Mouse (Mus musculus) intestine, embryonic 16.5 days (tissue): ENCODE measurements at regions not wholly inside any gene's neighbourhood (a gene's known extent, or its start where the extent isn't known, plus 50 kb on each side); places are given as distances from the start of the nearest gene placed in this dataset.
A peak's percentile ranks its signal among the peaks of the same experiment; 100 is the strongest.

Source experiments
- ATAC-seq: fragments of 200-750 bp; cut with Nextera tagmentation; 2 replicates; pipeline ENCODE4 v1.8.0; 2017; ENCODE audit warnings: moderate TSS enrichment, moderate library complexity
- H3K27ac ChIP-seq: fragments of 300-500 bp; sonication (generic); 2 replicates; pipeline ENCODE4 v1.5.1; 2014; ENCODE audit warnings: mild to moderate bottlenecking, low read length
- H3K27me3 ChIP-seq: fragments of 300-500 bp; sonication (generic); replicated peaks from 2 replicates; pipeline ENCODE4 v1.6.1; 2014; ENCODE audit warnings: low read length, control low read depth, mixed read lengths; ENCODE audit not compliant: control insufficient read depth, insufficient read depth
- H3K36me3 ChIP-seq: fragments of 300-500 bp; sonication (generic); 2 replicates; pipeline ENCODE4 v1.6.1; 2014; ENCODE audit warnings: low read length, control low read depth; ENCODE audit not compliant: control insufficient read depth, insufficient read depth
- H3K4me1 ChIP-seq: fragments of 300-500 bp; sonication (generic); 2 replicates; pipeline ENCODE4 v1.6.1; 2014; ENCODE audit warnings: low read length, control low read depth, mixed read lengths; ENCODE audit not compliant: control insufficient read depth, insufficient read depth
- H3K4me2 ChIP-seq: fragments of 300-500 bp; sonication (generic); 2 replicates; pipeline ENCODE4 v1.6.1; 2014; ENCODE audit warnings: low read depth, low read length, control low read depth
- H3K4me3 ChIP-seq: fragments of 300-500 bp; sonication (generic); 2 replicates; pipeline ENCODE4 v1.5.1; 2014; ENCODE audit warnings: mild to moderate bottlenecking, low read length
- H3K9ac ChIP-seq: fragments of 300-500 bp; sonication (generic); 2 replicates; pipeline ENCODE4 v1.6.1; 2014; ENCODE audit warnings: low read depth, low read length
- H3K9me3 ChIP-seq: fragments of 300-500 bp; sonication (generic); 2 replicates; pipeline ENCODE4 v1.6.1; 2016; ENCODE audit warnings: low read length, control low read depth; ENCODE audit not compliant: control insufficient read depth
- WGBS: fragments of 180-500 bp; shearing (Covaris S2); extraction: QIAGEN DNeasy Blood & Tissue Kit; methylation state at CpG from one replicate; pipeline ENCODE4 v1.1.7; 2014; 5-methylcytosine and 5-hydroxymethylcytosine counted together

DNA sequence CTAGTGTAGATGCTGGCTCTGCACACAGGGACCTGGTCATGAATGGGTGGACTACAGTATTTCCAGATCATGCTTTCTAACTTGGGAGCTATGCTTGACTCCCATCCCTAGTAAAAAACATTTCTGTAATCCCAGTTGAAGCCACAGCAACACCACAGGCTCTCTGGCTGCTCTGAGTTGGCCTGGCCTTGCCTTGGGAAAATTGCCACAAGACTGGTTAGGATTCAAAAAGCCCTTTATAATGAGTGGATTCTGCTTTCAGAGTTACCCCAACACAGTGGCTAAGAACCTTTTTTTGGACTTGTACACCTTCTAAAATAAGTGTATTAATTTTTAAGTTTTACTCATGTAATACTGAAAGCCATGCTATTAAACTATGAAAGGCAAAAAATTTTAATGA is 188.1 kb upstream of the Mocs1 start:
- Histone ChIP-seq H3K4me2 (no peak overlapping the region), H3K9me3 (0 out of 2 replicates have a peak, but pooled peaks cover 2% of the 10 kb centered on the region), H3K4me3 (no peak overlapping the region), H3K27me3 (no peaks in the 10 kb centered on the region), H3K36me3 (no peaks in the 10 kb centered on the region), H3K9ac (no peak overlapping the region), H3K27ac (no peak overlapping the region), H3K4me1 (no peaks in the 10 kb centered on the region)
- ATAC-seq = no peak

- H3K9ac ChIP-seq = no peak overlapping the region
- H3K36me3 ChIP-seq = no peaks in the 10 kb centered on the region
- H3K4me2 ChIP-seq = no peak overlapping the region
- peak; percentile 46; the same call in 1 of the 2 replicates for ATAC-seq
- no peaks in the 10 kb centered on the region for H3K27me3 ChIP-seq
- no peak overlapping the region for H3K27ac ChIP-seq
- 0 out of 2 replicates have a peak, but pooled peaks cover 2% of the 10 kb centered on the region for H3K9me3 ChIP-seq
- H3K4me1 ChIP-seq = no peaks in the 10 kb centered on the region
- H3K4me3 ChIP-seq = no peak overlapping the region
- WGBS = 41% methylated on average over 2 of the region's 2 CpGs
These were observed 184.7 kb upstream of the Mocs1 start for GRCm38 (mm10) chr17:49243419-49243818.

GRCm38 (mm10) chr17:49245013-49245412 is 183.1 kb upstream of the Mocs1 start:
- no peak overlapping the region for H3K4me3 ChIP-seq
- 0 out of 2 replicates have a peak, but pooled peaks cover 2% of the 10 kb centered on the region for H3K9me3 ChIP-seq
- H3K36me3 ChIP-seq = no peaks in the 10 kb centered on the region
- no peak overlapping the region for H3K9ac ChIP-seq
- no peaks in the 10 kb centered on the region for H3K4me1 ChIP-seq
- WGBS = 61% methylated on average over 2 of the region's 2 CpGs
- no peak for ATAC-seq
- no peak overlapping the region for H3K4me2 ChIP-seq
- no peaks in the 10 kb centered on the region for H3K27me3 ChIP-seq
- no peak overlapping the region for H3K27ac ChIP-seq

DNA sequence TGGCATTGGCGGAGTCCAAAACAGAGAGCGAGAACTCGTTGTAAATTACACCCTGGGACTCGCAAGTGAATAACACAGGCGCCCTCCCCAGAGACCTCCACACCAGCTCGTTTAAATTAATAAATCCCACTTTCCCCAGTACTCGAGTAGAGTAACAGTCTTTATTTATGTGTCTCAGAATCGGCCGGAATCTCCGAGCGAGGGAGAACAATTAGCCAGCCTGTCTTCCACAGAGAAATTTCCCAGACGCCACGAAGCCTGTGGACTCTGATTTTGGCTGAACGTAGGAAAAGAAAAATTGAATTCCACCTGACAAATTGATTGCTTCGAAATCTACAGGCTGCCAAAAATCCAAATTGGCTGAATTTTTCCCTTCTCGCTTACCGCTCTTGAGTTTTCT is 180.9 kb upstream of the Mocs1 start:
- no peak overlapping the region for H3K4me3 ChIP-seq
- H3K27ac ChIP-seq = no peak overlapping the region
- H3K4me1 ChIP-seq = no peaks in the 10 kb centered on the region
- no peaks in the 10 kb centered on the region for H3K27me3 ChIP-seq
- H3K4me2 ChIP-seq = no peak overlapping the region
- no peaks in the 10 kb centered on the region for H3K36me3 ChIP-seq
- 39% methylated on average over 17 of the region's 17 CpGs for WGBS
- H3K9me3 ChIP-seq = 0 out of 2 replicates have a peak, but pooled peaks cover 2% of the 10 kb centered on the region
- no peak overlapping the region for H3K9ac ChIP-seq
- no peak for ATAC-seq

- 65% methylated on average over 8 of the region's 8 CpGs for WGBS
- Histone ChIP-seq H3K36me3 (no peaks in the 10 kb centered on the region), H3K9ac (no peak overlapping the region), H3K4me2 (no peak overlapping the region), H3K4me3 (no peak overlapping the region), H3K27me3 (no peaks in the 10 kb centered on the region), H3K9me3 (no peaks in the 10 kb centered on the region), H3K4me1 (no peaks in the 10 kb centered on the region), H3K27ac (no peak overlapping the region)
- no peak for ATAC-seq
These were observed 177.2 kb upstream of the Mocs1 start for GRCm38 (mm10) chr17:49250726-49251537.

- no peaks in the 10 kb centered on the region for H3K9me3 ChIP-seq
- H3K27me3 ChIP-seq = no peaks in the 10 kb centered on the region
- no peak overlapping the region for H3K4me2 ChIP-seq
- H3K9ac ChIP-seq = no peak overlapping the region
- ATAC-seq = no peak
- H3K4me3 ChIP-seq = no peak overlapping the region
- H3K36me3 ChIP-seq = no peaks in the 10 kb centered on the region
- 67% methylated on average over 3 of the region's 3 CpGs for WGBS
- H3K27ac ChIP-seq = no peak overlapping the region
- no peaks in the 10 kb centered on the region for H3K4me1 ChIP-seq
These were observed 175.9 kb upstream of the Mocs1 start for GRCm38 (mm10) chr17:49252271-49252670.

DNA sequence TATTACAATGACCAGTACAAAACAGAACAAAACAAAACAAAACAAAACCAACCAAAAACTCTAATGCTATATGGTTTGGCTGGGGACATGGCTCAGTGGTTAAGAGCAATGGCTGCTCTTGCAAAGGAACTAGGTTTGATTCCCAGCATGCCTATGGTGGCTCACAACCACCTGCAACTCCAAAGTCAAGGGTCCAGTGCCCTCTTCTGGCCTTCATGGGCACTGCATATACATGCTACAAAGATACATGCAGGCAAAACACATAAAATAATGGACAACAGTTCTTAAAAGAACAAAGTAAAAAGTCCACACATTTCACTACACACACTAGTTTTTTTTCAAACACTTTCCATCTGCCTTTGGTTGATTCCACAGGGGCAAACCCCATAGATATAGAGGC is 169.7 kb upstream of the Mocs1 start:
- Histone ChIP-seq H3K27ac (no peak overlapping the region), H3K9ac (no peak overlapping the region), H3K4me2 (no peak overlapping the region), H3K27me3 (no peaks in the 10 kb centered on the region), H3K36me3 (no peaks in the 10 kb centered on the region), H3K4me3 (no peak overlapping the region), H3K4me1 (no peaks in the 10 kb centered on the region), H3K9me3 (no peaks in the 10 kb centered on the region)
- no peak for ATAC-seq

GRCm38 (mm10) chr17:49262394-49262793 is 165.8 kb upstream of the Mocs1 start:
- Histone ChIP-seq H3K9ac (no peak overlapping the region), H3K36me3 (no peaks in the 10 kb centered on the region), H3K9me3 (no peaks in the 10 kb centered on the region), H3K4me2 (no peak overlapping the region), H3K4me3 (no peak overlapping the region), H3K27me3 (no peaks in the 10 kb centered on the region), H3K27ac (no peak overlapping the region), H3K4me1 (no peaks in the 10 kb centered on the region)
- WGBS = 55% methylated on average over 4 of the region's 4 CpGs
- no peak for ATAC-seq

DNA sequence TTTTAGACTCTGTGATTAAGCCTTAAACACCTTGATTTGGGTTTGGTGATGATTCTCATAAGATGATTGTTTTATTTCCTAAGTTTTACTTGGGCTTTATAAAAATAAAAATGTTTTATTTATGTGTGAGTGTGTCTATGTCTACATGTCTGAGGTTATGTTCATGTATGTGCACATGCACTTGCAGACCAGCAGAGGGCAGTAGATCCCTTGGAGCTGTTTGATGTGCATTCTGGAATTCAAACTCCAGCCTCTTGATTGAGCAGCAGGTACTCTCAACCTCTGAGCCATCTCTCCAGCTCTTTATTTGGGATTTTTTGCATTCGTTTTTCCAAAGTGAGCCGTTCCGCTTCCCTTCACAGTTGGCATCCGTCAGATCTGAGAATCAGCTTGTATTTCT is 161.8 kb upstream of the Mocs1 start:
- Histone ChIP-seq H3K9me3 (peaks cover 4% of the 10 kb centered on the region; the same call in 1 of the 2 replicates), H3K4me1 (no peaks in the 10 kb centered on the region), H3K9ac (no peak overlapping the region), H3K4me2 (no peak overlapping the region), H3K27ac (no peak overlapping the region), H3K36me3 (no peaks in the 10 kb centered on the region), H3K27me3 (no peaks in the 10 kb centered on the region), H3K4me3 (no peak overlapping the region)
- no peak for ATAC-seq
- WGBS = 91% methylated on average over 4 of the region's 4 CpGs

DNA sequence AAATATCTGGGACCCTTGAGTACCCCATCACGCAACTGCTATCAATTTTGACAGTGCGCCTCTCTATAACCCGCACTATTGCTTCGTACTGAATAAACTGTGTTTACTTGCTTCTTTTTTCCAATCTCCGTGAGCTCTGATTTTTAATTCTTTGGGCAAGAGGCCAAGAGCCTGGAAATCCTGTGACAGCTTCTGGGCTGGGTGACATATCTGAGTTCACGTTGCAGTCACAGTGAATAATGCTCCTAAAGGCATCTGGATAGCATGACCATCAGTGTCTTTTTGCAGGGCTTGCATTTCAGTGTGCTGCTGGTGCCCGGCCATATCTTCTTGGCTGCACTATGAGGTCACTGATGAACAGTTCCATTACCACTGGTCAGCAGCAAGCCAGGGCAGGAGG is 158.2 kb upstream of the Mocs1 start:
- Histone ChIP-seq H3K4me3 (no peak overlapping the region), H3K9me3 (peaks cover 4% of the 10 kb centered on the region; the same call in 1 of the 2 replicates), H3K4me2 (no peak overlapping the region), H3K27me3 (no peaks in the 10 kb centered on the region), H3K9ac (no peak overlapping the region), H3K27ac (no peak overlapping the region), H3K36me3 (no peaks in the 10 kb centered on the region), H3K4me1 (no peaks in the 10 kb centered on the region)
- no peak for ATAC-seq
- 64% methylated on average over 7 of the region's 7 CpGs for WGBS
